Mouse (Mus musculus) liver, embryonic 12.5 days (tissue): ENCODE measurements at regions not wholly inside any gene's neighbourhood (a gene's known extent, or its start where the extent isn't known, plus 50 kb on each side); places are given as distances from the start of the nearest gene placed in this dataset.

Experiments used
- ATAC-seq: fragments of 200-750 bp; cut with Nextera tagmentation; 2 replicates; pipeline ENCODE4 v1.8.0; 2017; ENCODE audit warnings: moderate number of reproducible peaks, mild to moderate bottlenecking, moderate library complexity
- H3K27ac ChIP-seq: fragments of 300-500 bp; sonication (generic); 2 replicates; pipeline ENCODE4 v1.5.1; 2016; ENCODE audit warnings: mild to moderate bottlenecking
- H3K27me3 ChIP-seq: fragments of 300-500 bp; sonication (generic); replicated peaks from 2 replicates; pipeline ENCODE4 v1.6.1; 2016; ENCODE audit warnings: mild to moderate bottlenecking, moderate library complexity
- H3K36me3 ChIP-seq: fragments of 300-500 bp; sonication (generic); 2 replicates; pipeline ENCODE4 v1.6.1; 2016; ENCODE audit warnings: mild to moderate bottlenecking, moderate library complexity
- H3K4me1 ChIP-seq: fragments of 300-500 bp; sonication (generic); 2 replicates; pipeline ENCODE4 v1.6.1; 2016
- H3K4me2 ChIP-seq: fragments of 300-500 bp; sonication (generic); 2 replicates; pipeline ENCODE4 v1.6.1; 2016; ENCODE audit warnings: mild to moderate bottlenecking, moderate library complexity
- H3K4me3 ChIP-seq: fragments of 300-500 bp; sonication (generic); 2 replicates; pipeline ENCODE4 v1.5.1; 2016; ENCODE audit warnings: mild to moderate bottlenecking, moderate library complexity
- H3K9ac ChIP-seq: fragments of 300-500 bp; sonication (generic); 2 replicates; pipeline ENCODE4 v1.6.1; 2016; ENCODE audit warnings: mild to moderate bottlenecking, moderate library complexity
- H3K9me3 ChIP-seq: fragments of 300-500 bp; sonication (generic); replicated peaks from 2 replicates; pipeline ENCODE4 v1.6.1; 2016; ENCODE audit warnings: mild to moderate bottlenecking, moderate library complexity
- WGBS: fragments of 180-500 bp; shearing (Covaris S2); methylation state at CpG from one replicate; pipeline ENCODE4 v1.1.7; 2016; ENCODE audit not compliant: insufficient replicate concordance; 5-methylcytosine and 5-hydroxymethylcytosine counted together

DNA sequence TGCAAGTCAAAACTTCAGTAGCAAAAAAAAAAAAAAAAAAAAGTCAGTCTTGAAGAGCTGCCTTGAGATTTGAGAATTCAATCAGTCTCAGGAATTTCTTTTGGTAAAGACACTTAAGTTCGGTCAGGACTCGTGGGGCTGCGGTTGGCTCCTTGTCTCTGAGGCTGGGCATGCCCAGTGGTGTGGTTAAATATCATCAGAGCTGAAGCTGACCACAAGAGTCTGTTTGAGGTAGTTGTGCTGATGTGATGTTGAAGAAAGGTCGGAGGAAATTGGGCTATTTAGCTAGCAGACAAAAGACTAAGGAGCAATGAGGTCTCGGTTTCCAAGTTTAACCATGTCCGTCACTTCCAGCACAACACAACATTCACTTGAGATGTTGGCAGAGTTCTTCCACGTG is 240.4 kb downstream of the En1 start:
- H3K4me1 ChIP-seq = no peaks in the 10 kb centered on the region
- 53% methylated on average over 7 of the region's 7 CpGs for WGBS
- no peak overlapping the region for H3K4me3 ChIP-seq
- H3K9me3 ChIP-seq = no peaks in the 10 kb centered on the region
- H3K27ac ChIP-seq = no peak overlapping the region
- H3K9ac ChIP-seq = no peak overlapping the region
- no peak for ATAC-seq
- no peaks in the 10 kb centered on the region; the same call in 1 of the 2 replicates for H3K27me3 ChIP-seq
- no peak overlapping the region for H3K4me2 ChIP-seq
- H3K36me3 ChIP-seq = no peaks in the 10 kb centered on the region

DNA sequence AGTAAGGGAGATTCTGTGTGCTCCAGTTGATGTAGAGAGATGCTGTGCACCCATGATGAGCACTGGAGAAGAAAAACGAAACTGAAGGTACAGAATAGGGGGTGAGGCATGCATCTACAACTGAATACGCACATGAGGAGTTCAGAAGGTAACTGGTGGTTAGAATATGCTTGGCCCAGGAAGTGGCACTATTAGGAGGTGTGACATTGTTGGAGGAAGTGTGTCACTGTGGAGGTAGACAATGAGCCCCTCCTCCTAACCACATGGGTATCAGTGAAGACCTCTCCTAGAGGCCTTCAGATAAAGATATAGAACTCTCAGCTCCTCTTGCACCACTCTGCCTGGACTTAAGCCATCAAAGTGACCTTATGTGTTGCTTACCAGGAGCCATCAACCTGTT is 243.9 kb downstream of the En1 start:
- no peak overlapping the region for H3K4me3 ChIP-seq
- WGBS = 42% methylated on average over 2 of the region's 2 CpGs
- no peaks in the 10 kb centered on the region for H3K4me1 ChIP-seq
- no peak for ATAC-seq
- H3K27ac ChIP-seq = no peak overlapping the region
- no peaks in the 10 kb centered on the region for H3K9me3 ChIP-seq
- H3K36me3 ChIP-seq = no peaks in the 10 kb centered on the region
- no peak overlapping the region for H3K4me2 ChIP-seq
- H3K9ac ChIP-seq = no peak overlapping the region
- H3K27me3 ChIP-seq = no peaks in the 10 kb centered on the region; the same call in 1 of the 2 replicates

DNA sequence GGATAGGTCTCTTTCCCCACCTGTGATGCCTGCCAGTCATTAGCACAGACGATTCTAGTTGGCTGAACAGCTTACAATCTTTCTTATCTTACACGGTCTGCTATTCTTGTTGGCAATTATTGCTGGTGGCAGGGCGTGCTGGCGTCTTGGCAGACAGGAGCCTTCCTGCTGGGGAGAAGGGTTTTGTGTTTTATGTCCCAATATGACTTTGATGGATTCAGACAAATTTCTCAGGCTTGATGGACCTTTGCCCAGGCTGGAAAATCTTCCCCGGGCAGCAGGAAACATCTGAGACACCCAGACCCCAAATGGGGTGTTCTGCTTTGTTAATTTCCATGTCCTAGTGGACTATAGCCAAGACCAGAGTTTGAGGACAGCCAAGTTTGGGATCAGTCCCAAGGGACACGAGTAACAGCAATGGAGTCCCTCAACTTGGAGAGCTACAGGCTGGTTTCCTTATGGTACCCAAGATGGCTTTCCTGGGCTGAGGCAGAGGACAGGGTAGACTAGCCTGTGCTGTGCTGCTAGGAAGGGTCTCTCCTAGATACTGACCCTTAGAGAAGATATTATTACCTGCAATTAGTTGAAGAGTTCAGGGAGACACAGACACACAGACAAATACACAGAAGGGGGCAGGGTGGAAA is 249.8 kb downstream of the En1 start:
- no peaks in the 10 kb centered on the region for H3K27me3 ChIP-seq
- no peak overlapping the region for H3K27ac ChIP-seq
- ATAC-seq = no peak
- no peak overlapping the region for H3K4me3 ChIP-seq
- H3K9me3 ChIP-seq = no peaks in the 10 kb centered on the region
- no peaks in the 10 kb centered on the region for H3K36me3 ChIP-seq
- no peak overlapping the region for H3K9ac ChIP-seq
- H3K4me2 ChIP-seq = no peak overlapping the region
- 58% methylated on average over 6 of the region's 6 CpGs for WGBS
- H3K4me1 ChIP-seq = no peaks in the 10 kb centered on the region

DNA sequence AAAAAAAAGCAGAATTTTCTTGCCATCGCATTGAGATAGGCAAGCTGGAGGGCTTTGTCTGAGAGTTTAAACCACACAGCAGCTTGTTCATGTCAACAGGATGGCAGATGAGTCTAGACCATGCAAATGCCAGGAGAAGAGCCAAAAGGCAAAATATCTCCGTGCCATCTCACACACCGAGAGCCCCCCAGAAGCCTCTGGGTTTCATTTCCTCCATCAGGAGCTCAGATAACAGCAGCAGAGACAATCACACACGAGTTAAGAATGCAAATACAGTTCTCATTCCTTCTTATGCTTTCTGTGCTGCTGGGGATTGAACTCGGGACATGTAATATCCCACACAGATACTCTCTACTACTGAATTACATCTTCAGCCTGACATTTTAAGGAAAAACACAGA is 255.3 kb downstream of the En1 start:
- no peak overlapping the region for H3K4me3 ChIP-seq
- no peak overlapping the region for H3K9ac ChIP-seq
- H3K4me2 ChIP-seq = no peak overlapping the region
- no peaks in the 10 kb centered on the region for H3K4me1 ChIP-seq
- H3K27ac ChIP-seq = no peak overlapping the region
- H3K9me3 ChIP-seq = no peaks in the 10 kb centered on the region
- WGBS = 52% methylated on average over 5 of the region's 5 CpGs
- no peaks in the 10 kb centered on the region for H3K27me3 ChIP-seq
- no peaks in the 10 kb centered on the region for H3K36me3 ChIP-seq
- no peak for ATAC-seq

DNA sequence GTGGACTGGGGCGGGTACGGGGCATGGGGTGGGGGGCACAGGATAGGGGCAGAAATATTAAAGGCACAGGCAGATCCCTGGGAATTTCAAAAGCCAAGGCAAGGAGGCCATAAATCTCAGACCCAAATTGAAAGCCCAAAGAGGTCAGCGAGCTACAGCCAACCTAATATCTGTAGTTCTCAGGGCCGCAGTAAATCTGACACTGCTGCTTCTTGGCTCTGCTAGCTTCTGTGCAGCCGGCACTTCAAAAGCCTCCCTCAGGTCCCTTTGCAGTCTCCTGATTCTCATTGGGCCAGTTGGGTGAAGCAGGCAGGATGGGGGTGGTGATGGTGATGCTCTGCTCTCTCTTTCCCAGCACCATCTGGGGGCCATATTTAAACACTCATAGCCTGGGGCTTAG is 257.3 kb downstream of the En1 start:
- no peak overlapping the region for H3K27ac ChIP-seq
- ATAC-seq = no peak
- H3K36me3 ChIP-seq = no peaks in the 10 kb centered on the region
- no peak overlapping the region for H3K4me3 ChIP-seq
- H3K9ac ChIP-seq = no peak overlapping the region
- no peak overlapping the region for H3K4me2 ChIP-seq
- H3K9me3 ChIP-seq = no peaks in the 10 kb centered on the region
- no peaks in the 10 kb centered on the region for H3K27me3 ChIP-seq
- 52% methylated on average over 5 of the region's 5 CpGs for WGBS
- H3K4me1 ChIP-seq = no peaks in the 10 kb centered on the region

DNA sequence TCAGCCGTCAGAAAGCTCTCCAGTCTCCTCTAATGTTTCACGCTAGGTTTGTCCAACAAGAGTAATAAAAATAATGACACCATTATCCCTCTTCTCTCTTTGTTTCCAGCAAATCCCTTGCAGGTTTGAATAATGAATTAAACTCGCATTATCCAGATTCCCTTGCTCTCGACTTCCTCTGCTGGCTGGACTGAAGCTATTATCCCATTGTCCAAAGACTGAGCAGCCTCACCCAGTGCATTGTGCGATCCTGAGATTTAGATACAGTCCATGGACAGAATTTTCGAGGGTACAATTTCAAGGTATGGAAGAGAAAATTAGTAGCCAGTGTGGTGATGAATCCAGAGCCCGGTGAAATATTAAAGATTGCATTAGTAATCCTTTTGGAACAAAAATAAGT is 270.3 kb downstream of the En1 start:
- Histone ChIP-seq H3K27ac (no peak overlapping the region), H3K9me3 (no peaks in the 10 kb centered on the region), H3K9ac (no peak overlapping the region), H3K36me3 (no peaks in the 10 kb centered on the region), H3K4me2 (no peak overlapping the region), H3K4me1 (no peaks in the 10 kb centered on the region), H3K27me3 (no peaks in the 10 kb centered on the region), H3K4me3 (no peak overlapping the region)
- no peak for ATAC-seq
- 62% methylated on average over 7 of the region's 7 CpGs for WGBS

DNA sequence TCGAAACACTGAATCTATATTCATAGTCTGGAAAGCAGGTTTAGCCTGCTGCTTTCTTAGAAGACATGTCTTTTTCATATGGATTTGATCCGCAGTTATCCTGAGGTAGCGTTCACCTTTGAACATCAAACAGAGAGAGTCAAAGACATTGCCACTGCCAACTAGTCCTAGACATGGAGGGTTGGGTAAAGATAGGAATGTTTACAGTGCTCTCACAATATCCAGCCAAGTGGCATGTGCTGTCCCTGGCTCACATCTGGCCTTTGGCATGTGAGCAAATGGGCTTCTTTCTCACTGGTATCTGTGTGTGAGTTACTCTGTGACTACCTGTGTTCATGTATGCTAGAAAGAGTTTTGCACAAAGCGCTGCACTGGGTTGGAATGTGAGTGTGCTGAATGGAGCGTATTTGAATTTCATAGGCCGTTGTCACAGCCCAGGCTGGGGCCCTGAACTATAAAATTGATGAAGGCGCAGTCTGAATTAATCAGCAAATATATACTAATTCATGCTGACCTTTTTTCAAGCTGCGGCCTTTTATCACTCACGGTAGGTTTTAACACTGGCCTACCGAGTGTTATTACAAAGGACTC is 280.8 kb downstream of the En1 start:
- WGBS = 75% methylated on average over 10 of the region's 10 CpGs

DNA sequence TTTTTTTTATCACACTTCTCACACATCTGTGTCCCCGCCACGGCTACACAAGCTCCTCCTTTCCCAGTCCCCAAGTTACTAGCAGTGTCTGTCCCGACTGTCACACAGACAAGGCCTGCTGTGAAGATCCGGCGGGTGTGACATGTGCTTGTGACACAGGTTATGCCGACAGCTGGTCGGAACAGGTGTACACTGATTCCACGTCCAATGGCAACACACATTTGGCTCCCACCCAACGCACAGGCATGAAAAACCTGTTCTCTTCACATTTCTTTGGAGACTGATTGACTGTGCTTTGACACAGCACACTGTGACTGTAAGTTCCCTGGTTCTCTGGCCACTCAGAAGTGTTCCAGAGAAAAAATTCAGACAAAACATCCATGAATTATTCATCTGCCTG is 281.4 kb downstream of the En1 start:
- H3K27me3 ChIP-seq = no peaks in the 10 kb centered on the region
- H3K4me3 ChIP-seq = no peak overlapping the region
- no peak overlapping the region for H3K27ac ChIP-seq
- H3K4me2 ChIP-seq = no peak overlapping the region
- WGBS = 75% methylated on average over 9 of the region's 9 CpGs
- ATAC-seq = no peak
- no peaks in the 10 kb centered on the region for H3K9me3 ChIP-seq
- H3K4me1 ChIP-seq = no peaks in the 10 kb centered on the region
- H3K9ac ChIP-seq = no peak overlapping the region
- H3K36me3 ChIP-seq = no peaks in the 10 kb centered on the region

More for the DNA sequence above, 280.8 kb downstream of the En1 start:
- Histone ChIP-seq H3K9me3 (no peaks in the 10 kb centered on the region), H3K27ac (no peak overlapping the region), H3K4me1 (no peaks in the 10 kb centered on the region), H3K4me3 (no peak overlapping the region), H3K9ac (no peak overlapping the region), H3K27me3 (no peaks in the 10 kb centered on the region), H3K36me3 (no peaks in the 10 kb centered on the region), H3K4me2 (no peak overlapping the region)
- ATAC-seq = no peak

DNA sequence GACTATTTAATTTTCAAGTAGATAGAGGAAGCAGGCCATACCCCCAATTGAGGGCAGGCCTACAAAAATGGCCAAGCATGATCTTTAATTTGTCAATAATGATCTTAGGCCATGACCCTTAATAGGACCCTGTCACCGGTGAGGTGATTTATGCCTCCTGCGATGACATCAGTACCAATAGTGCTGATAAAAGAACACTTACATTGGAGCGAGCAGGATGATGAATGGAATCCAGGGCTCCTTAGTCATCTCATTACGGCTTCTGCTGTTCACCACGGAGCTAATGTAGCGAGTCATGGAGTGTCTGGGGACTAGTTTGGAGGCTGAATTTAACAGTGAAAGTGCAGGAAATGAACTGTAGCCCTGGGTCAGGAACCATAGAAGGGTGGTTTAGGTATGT is 308.6 kb downstream of the En1 start:
- Histone ChIP-seq H3K27me3 (no peaks in the 10 kb centered on the region), H3K27ac (no peak overlapping the region), H3K9me3 (no peaks in the 10 kb centered on the region), H3K4me3 (no peak overlapping the region), H3K4me2 (no peak overlapping the region), H3K36me3 (no peaks in the 10 kb centered on the region), H3K9ac (no peak overlapping the region), H3K4me1 (no peaks in the 10 kb centered on the region)
- 66% methylated on average over 6 of the region's 6 CpGs for WGBS
- ATAC-seq = no peak

DNA sequence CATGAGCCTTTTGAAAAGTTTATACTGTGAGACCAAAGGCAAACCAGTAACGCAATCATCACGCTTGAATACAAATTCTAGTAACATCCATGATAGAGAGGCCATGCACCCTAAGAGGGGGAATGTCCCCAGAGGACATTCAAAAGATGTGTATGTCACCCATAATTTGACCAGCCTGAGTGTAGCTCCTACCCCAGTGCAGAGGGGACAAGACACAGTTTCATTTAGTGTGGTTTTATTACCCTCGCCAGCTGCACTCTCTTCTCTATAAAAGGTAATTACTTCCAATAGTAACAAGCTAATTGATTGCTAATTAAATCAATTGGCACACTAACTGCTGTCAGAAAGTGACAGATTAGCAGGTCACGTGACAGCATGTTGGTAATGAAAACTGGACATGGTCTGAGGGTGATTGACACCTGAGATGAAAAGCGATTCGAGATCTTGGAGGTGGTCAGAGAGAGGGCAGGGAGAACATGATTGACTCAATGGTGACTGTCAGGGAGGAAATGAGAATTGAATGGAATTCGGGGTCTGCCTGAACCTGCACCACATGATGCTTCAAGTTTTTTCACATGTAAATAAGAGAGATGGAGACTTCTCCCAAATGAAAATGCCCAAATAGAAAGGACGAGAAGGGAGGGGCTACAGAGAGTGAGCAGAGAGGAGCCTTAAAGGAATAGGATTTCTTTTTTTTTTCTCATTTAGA is 309.9 kb downstream of the En1 start:
- no peak for ATAC-seq
- 65% methylated on average over 8 of the region's 8 CpGs for WGBS

DNA sequence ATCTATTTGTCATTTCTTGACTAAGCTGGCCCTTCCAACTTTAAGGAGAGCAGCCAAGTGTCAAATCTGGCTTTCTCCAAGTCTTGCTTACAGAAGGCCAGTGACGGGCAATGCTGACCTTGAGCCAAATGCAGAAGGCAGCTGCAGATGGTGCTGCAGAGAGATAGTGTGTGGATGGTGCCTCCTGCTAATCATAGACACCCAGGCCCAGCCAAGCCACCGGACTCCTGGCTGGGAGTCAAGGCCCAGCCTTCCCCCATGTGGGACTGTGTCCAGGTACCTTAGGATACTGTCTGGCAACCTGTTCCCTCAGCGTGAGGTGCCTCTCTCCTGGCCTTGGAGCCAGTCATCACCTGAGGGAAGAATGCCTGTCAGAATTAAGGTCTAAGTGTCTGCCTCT is 319.3 kb downstream of the En1 start:
- WGBS = 62% methylated on average over 3 of the region's 3 CpGs
- Histone ChIP-seq H3K9me3 (no peaks in the 10 kb centered on the region), H3K4me3 (no peak overlapping the region), H3K4me2 (no peak overlapping the region), H3K36me3 (no peaks in the 10 kb centered on the region), H3K27ac (no peak overlapping the region), H3K27me3 (no peaks in the 10 kb centered on the region), H3K9ac (no peak overlapping the region), H3K4me1 (no peaks in the 10 kb centered on the region)
- no peak for ATAC-seq

More for the DNA sequence above, 309.9 kb downstream of the En1 start:
- H3K4me2 ChIP-seq = no peak overlapping the region
- no peak overlapping the region for H3K27ac ChIP-seq
- no peaks in the 10 kb centered on the region for H3K9me3 ChIP-seq
- H3K36me3 ChIP-seq = no peaks in the 10 kb centered on the region
- no peak overlapping the region for H3K9ac ChIP-seq
- no peaks in the 10 kb centered on the region for H3K4me1 ChIP-seq
- H3K4me3 ChIP-seq = no peak overlapping the region
- H3K27me3 ChIP-seq = no peaks in the 10 kb centered on the region

DNA sequence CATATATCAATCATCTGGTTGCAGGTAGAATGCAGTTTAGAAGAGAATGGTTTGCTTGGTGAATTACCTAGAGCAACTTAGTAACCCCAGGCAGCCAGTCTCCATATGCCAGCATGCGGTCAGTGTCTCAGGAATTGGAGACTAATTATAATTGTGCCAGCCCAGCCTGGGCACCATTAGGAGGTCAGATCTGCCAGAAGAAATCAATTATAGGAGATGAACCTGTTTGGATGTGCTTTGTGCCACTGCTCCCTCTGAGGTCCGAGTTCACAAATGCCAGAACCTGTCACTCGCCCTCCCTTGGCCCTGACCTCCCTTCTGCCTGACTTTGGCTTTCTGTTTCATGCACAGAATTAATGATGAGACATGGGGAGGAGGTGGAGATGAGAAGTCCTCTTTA is 323.1 kb downstream of the En1 start:
- no peak overlapping the region for H3K4me3 ChIP-seq
- no peak for ATAC-seq
- H3K9ac ChIP-seq = no peak overlapping the region
- 64% methylated on average over 3 of the region's 3 CpGs for WGBS
- H3K27me3 ChIP-seq = no peaks in the 10 kb centered on the region
- no peaks in the 10 kb centered on the region for H3K9me3 ChIP-seq
- H3K27ac ChIP-seq = no peak overlapping the region
- no peaks in the 10 kb centered on the region for H3K36me3 ChIP-seq
- no peak overlapping the region for H3K4me2 ChIP-seq
- H3K4me1 ChIP-seq = no peaks in the 10 kb centered on the region
